Comparison of ENCODE assay signal across 14 mouse cellular contexts in genomic region chr1:191349486-191350037, GRCm38 (mm10). TPM values are rescaled to one million over a fixed set of nuclear protein-coding genes. Genes with fewer than 3 reads are reported as not detected.
DNase-seq lines count a peak whose midpoint lies in the region; ATAC-seq and TF ChIP-seq lines count a peak whose summit lies in the region.
"Had no signal": no experiment of that assay in that cellular context is flagged by ENCODE, and none has a peak within 500 bp of the region (broad histone marks: within the 10 kb centered on the region; RNA-seq: fewer than 3 reads in every experiment).

No protein-coding gene starts in this region.

- no peaks in the 10 kb centered on the region for H3K79me2 ChIP-seq in heart, adult 2 months (replicated peaks; ENCODE audit: control insufficient read depth, insufficient read depth, low read length)

- DNase-seq in heart, adult 2 months: no peak
- DNase-seq in lung, embryonic 14.5 days: peak; percentile 59
- no peak for DNase-seq in lung, postnatal 14 days
- DNase-seq in brain, embryonic 14.5 days (ENCODE audit: low read depth): peak; percentile 15
- DNase-seq in kidney, postnatal 25 days: no peak
- DNase-seq: adrenal gland, postnatal 10 days; cerebellum, adult 8-10 months; gastrocnemius, postnatal 25 days; midbrain, embryonic 14.5 days; spleen, adult 18-20 months had no signal

- H3K4me2 ChIP-seq in heart, embryonic 13.5 days: peak overlapping the region; percentile 21
- peak overlapping the region; percentile 25; the same call in 1 of the 2 replicates for H3K4me2 ChIP-seq in lung, embryonic 14.5 days
- no peak overlapping the region for H3K4me2 ChIP-seq in stomach, embryonic 15.5 days

- intact Hi-C loops in heart, adult 2 months (cut with DNase I): loop anchor here (5.0 kb wide), 3 partner anchors 37 to 213 kb away; no protein-coding TSS in a partner anchor

- H3K27me3 ChIP-seq in heart, embryonic 13.5 days (replicated peaks): no peaks in the 10 kb centered on the region
- no peaks in the 10 kb centered on the region for H3K27me3 ChIP-seq in heart, adult 2 months (ENCODE audit: control insufficient read depth, insufficient read depth, low read length)
- no peaks in the 10 kb centered on the region for H3K27me3 ChIP-seq in lung, embryonic 14.5 days (ENCODE audit: insufficient read depth, low read length)
- no peaks in the 10 kb centered on the region for H3K27me3 ChIP-seq in stomach, embryonic 15.5 days (replicated peaks)

- peak overlapping the region; percentile 82 for H3K27ac ChIP-seq in heart, embryonic 13.5 days (replicated peaks)
- no peak overlapping the region for H3K27ac ChIP-seq in heart, adult 2 months
- H3K27ac ChIP-seq in lung, embryonic 14.5 days (ENCODE audit: low read depth): peak overlapping the region; percentile 65
- H3K27ac ChIP-seq in stomach, embryonic 15.5 days: peak overlapping the region; percentile 45
- H3K27ac ChIP-seq: left cerebral cortex, adult 2 months had no signal

- 54% methylated on average over 23 of the region's 23 CpGs for WGBS in heart, embryonic 13.5 days
- 73% methylated on average over 23 of the region's 23 CpGs for WGBS in heart, adult 2 months
- 52% methylated on average over 23 of the region's 23 CpGs for WGBS in lung, embryonic 14.5 days
- whole genome bisulfite sequencing in stomach, embryonic 15.5 days: 73% methylated on average over 23 of the region's 23 CpGs

- H3K9ac ChIP-seq in heart, embryonic 13.5 days: peak overlapping the region; percentile 48
- no peak overlapping the region for H3K9ac ChIP-seq in heart, adult 2 months (ENCODE audit: low read depth, low read length)
- H3K9ac ChIP-seq in lung, embryonic 14.5 days: peak overlapping the region; percentile 14; the same call in 1 of the 2 replicates
- H3K9ac ChIP-seq in stomach, embryonic 15.5 days: no peak overlapping the region

- no peak for ATAC-seq in heart, embryonic 13.5 days (ENCODE audit: extremely low read depth, insufficient number of reproducible peaks, low FRiP score, low TSS enrichment)
- ATAC-seq in lung, embryonic 14.5 days (ENCODE audit: insufficient read depth): peak; percentile 42; the same call in 1 of the 2 replicates
- ATAC-seq in stomach, embryonic 15.5 days (ENCODE audit: insufficient read depth, low FRiP score, low read depth): no peak
- ATAC-seq: CD4-positive, CD25-positive, alpha-beta regulatory T cell, adult 4 months had no signal

- TF ChIP-seq EP300 in heart, adult 2 months (IDR thresholded peaks at IDR 0.05; ENCODE audit: insufficient read depth, low read depth, low read length): no peak

- no peaks in the 10 kb centered on the region for H3K9me3 ChIP-seq in heart, embryonic 13.5 days
- H3K9me3 ChIP-seq in lung, embryonic 14.5 days (ENCODE audit: low read depth, low read length): no peaks in the 10 kb centered on the region
- no peaks in the 10 kb centered on the region for H3K9me3 ChIP-seq in stomach, embryonic 15.5 days

- no peak for TF ChIP-seq POLR2A in heart, adult 2 months (IDR thresholded peaks at IDR 0.05; ENCODE audit: insufficient read depth, low read depth, low read length)
- no peak for TF ChIP-seq POLR2A in brain, embryonic 14.5 days (IDR thresholded peaks at IDR 0.05; ENCODE audit: borderline replicate concordance, extremely low read depth, insufficient read depth, insufficient read length, poor library complexity, severe bottlenecking)

- H3K4me3 ChIP-seq in heart, embryonic 13.5 days: no peak overlapping the region
- no peak overlapping the region for H3K4me3 ChIP-seq in heart, adult 2 months
- H3K4me3 ChIP-seq in lung, embryonic 14.5 days (ENCODE audit: low read depth, low read length): no peak overlapping the region
- no peak overlapping the region for H3K4me3 ChIP-seq in stomach, embryonic 15.5 days (replicated peaks)
- H3K4me3 ChIP-seq: left cerebral cortex, adult 2 months had no signal

- TF ChIP-seq CTCF in heart, adult 2 months (IDR thresholded peaks at IDR 0.05): no peak
- no peak for TF ChIP-seq CTCF in lung, embryonic 14.5 days (IDR thresholded peaks at IDR 0.05; ENCODE audit: low read depth)
- TF ChIP-seq CTCF in brain, embryonic 14.5 days (IDR thresholded peaks at IDR 0.05; ENCODE audit: borderline replicate concordance, extremely low read depth, insufficient read depth, insufficient read length): no peak

- H3K36me3 ChIP-seq in heart, embryonic 13.5 days: peaks cover 92% of the 10 kb centered on the region
- peaks cover 5% of the 10 kb centered on the region for H3K36me3 ChIP-seq in heart, adult 2 months (ENCODE audit: control insufficient read depth, insufficient read depth, low read length)
- peaks cover 67% of the 10 kb centered on the region for H3K36me3 ChIP-seq in lung, embryonic 14.5 days (ENCODE audit: insufficient read depth)
- H3K36me3 ChIP-seq in stomach, embryonic 15.5 days: peaks cover 31% of the 10 kb centered on the region

- H3K4me1 ChIP-seq in heart, embryonic 13.5 days: peaks cover 39% of the 10 kb centered on the region
- no peaks in the 10 kb centered on the region for H3K4me1 ChIP-seq in heart, adult 2 months (ENCODE audit: control insufficient read depth, insufficient read depth, low read length)
- no peaks in the 10 kb centered on the region for H3K4me1 ChIP-seq in lung, embryonic 14.5 days (ENCODE audit: insufficient read depth)
- H3K4me1 ChIP-seq in stomach, embryonic 15.5 days: 0 out of 2 replicates have a peak, but pooled peaks cover 4% of the 10 kb centered on the region

RNA-seq across cellular contexts. Expression of gene Tmem206, which starts 23.9 kb away (rescaled TPM):
- polyA plus RNA-seq in heart, embryonic 13.5 days (2015; fragmentation: Nextera tagmentation; extraction: Ambion mirVana): 16.2 and 17.6 TPM in 2 replicates
- total RNA-seq in heart, adult 2 months (2021): 1 to 10 TPM; 3.3 to 3.6 TPM
- 3.9 and 6.0 TPM in 2 replicates for polyA plus RNA-seq in heart, adult 2 months (2012; rRNA removed)
- 22.7 TPM in 2 replicates for polyA plus RNA-seq in lung, embryonic 14.5 days (2014; fragmentation: Nextera tagmentation; extraction: Ambion mirVana)
- polyA plus RNA-seq in brain, embryonic 14.5 days (2012; rRNA removed): 30.7 and 35.6 TPM in 2 replicates
- polyA plus RNA-seq in stomach, embryonic 15.5 days (2015; fragmentation: Nextera tagmentation; extraction: Ambion mirVana): 20.0 and 20.8 TPM in 2 replicates

RNA-seq across cellular contexts. Expression of gene Nenf, which starts 31.6 kb away (rescaled TPM):
- 98.9 and 104 TPM in 2 replicates for polyA plus RNA-seq in heart, embryonic 13.5 days (2015; fragmentation: Nextera tagmentation; extraction: Ambion mirVana)
- total RNA-seq in heart, adult 2 months (2021): 100 to 1,000 TPM in 1 of 2 experiments, 10 to 100 TPM in 1; 95.9 to 107 TPM
- polyA plus RNA-seq in heart, adult 2 months (2012; rRNA removed): 139 and 182 TPM in 2 replicates
- polyA plus RNA-seq in lung, embryonic 14.5 days (2014; fragmentation: Nextera tagmentation; extraction: Ambion mirVana): 116 and 117 TPM in 2 replicates
- polyA plus RNA-seq in brain, embryonic 14.5 days (2012; rRNA removed): 118 and 133 TPM in 2 replicates
- polyA plus RNA-seq in stomach, embryonic 15.5 days (2015; fragmentation: Nextera tagmentation; extraction: Ambion mirVana): 105 and 110 TPM in 2 replicates

RNA-seq across cellular contexts. Expression of gene Ppp2r5a, which starts 53.5 kb away (rescaled TPM):
- polyA plus RNA-seq in heart, embryonic 13.5 days (2015; fragmentation: Nextera tagmentation; extraction: Ambion mirVana): 21.2 and 22.6 TPM in 2 replicates
- 100 to 1,000 TPM; 105 to 110 TPM for total RNA-seq in heart, adult 2 months (2021)
- polyA plus RNA-seq in heart, adult 2 months (2012; rRNA removed): 53.7 and 79.2 TPM in 2 replicates
- polyA plus RNA-seq in lung, embryonic 14.5 days (2014; fragmentation: Nextera tagmentation; extraction: Ambion mirVana): 40.8 and 42.7 TPM in 2 replicates
- 15.9 and 16.8 TPM in 2 replicates for polyA plus RNA-seq in brain, embryonic 14.5 days (2012; rRNA removed)
- polyA plus RNA-seq in stomach, embryonic 15.5 days (2015; fragmentation: Nextera tagmentation; extraction: Ambion mirVana): 29.6 and 29.8 TPM in 2 replicates

Comparison
In these comparisons a context has a peak if more than half of its experiments do, and no peak if none do; other contexts are left out.
1. H3K9ac ChIP-seq: peak in heart, embryonic 13.5 days (single experiment) and lung, embryonic 14.5 days (single experiment); none in heart, adult 2 months (single experiment) and stomach, embryonic 15.5 days (single experiment).
2. DNase-seq: peak in lung, embryonic 14.5 days (single experiment) and brain, embryonic 14.5 days (single experiment); none in heart, adult 2 months (0 of 2), lung, postnatal 14 days (single experiment) and kidney, postnatal 25 days (0 of 2).